Mouse (Mus musculus): ENCODE data around the gene Zdhhc19.

GRCm38 (mm10) chr16:32559493-32559892, 63.4 kb downstream of the Zdhhc19 start:
- TF ChIP-seq CTCF (conservative IDR thresholded peaks at IDR 0.05; ENCODE audit: low read length) (no peak), POU5F1 (IDR thresholded peaks at IDR 0.05; ENCODE audit: borderline replicate concordance, low read length) (no peak)
